8 mouse cellular contexts compared by ENCODE assay signal in genomic region chr17:5137936-5138335, GRCm38 (mm10).
A peak's percentile ranks its signal among the peaks of the same experiment; 100 is the strongest.
DNase-seq lines count a peak whose midpoint lies in the region; ATAC-seq and TF ChIP-seq lines count a peak whose summit lies in the region.

No protein-coding gene starts in this region.

- no peak for TF ChIP-seq POLR2A in myocyte (IDR thresholded peaks at IDR 0.05; ENCODE audit: insufficient read length, low read depth)

- no peaks in the 10 kb centered on the region for H3K36me3 ChIP-seq in lung, postnatal 0 days (ENCODE audit: insufficient read depth, low read length)
- no peaks in the 10 kb centered on the region; the same call in 1 of the 2 replicates for H3K36me3 ChIP-seq in embryonic facial prominence, embryonic 15.5 days
- no peaks in the 10 kb centered on the region for H3K36me3 ChIP-seq in myocyte (ENCODE audit: control insufficient read depth, insufficient read depth)

- H3K4me2 ChIP-seq in lung, postnatal 0 days (replicated peaks; ENCODE audit: low read depth, low read length) = no peak overlapping the region
- H3K4me2 ChIP-seq in embryonic facial prominence, embryonic 15.5 days (replicated peaks) = no peak overlapping the region
- peak overlapping the region; percentile 84 for H3K4me2 ChIP-seq in myocyte (ENCODE audit: low read depth)

- peaks cover 36% of the 10 kb centered on the region for H3K79me2 ChIP-seq in myocyte (ENCODE audit: control insufficient read depth, insufficient read depth)

- H3K4me1 ChIP-seq in lung, postnatal 0 days (ENCODE audit: insufficient read depth, low read depth, low read length) = peaks cover 13% of the 10 kb centered on the region; the same call in 1 of the 2 replicates
- H3K4me1 ChIP-seq in embryonic facial prominence, embryonic 15.5 days = peaks cover 27% of the 10 kb centered on the region

- WGBS in lung, postnatal 0 days = 60% methylated on average over 3 of the region's 3 CpGs
- 61% methylated on average over 3 of the region's 3 CpGs for WGBS in embryonic facial prominence, embryonic 15.5 days

- H3K9me3 ChIP-seq in lung, postnatal 0 days (ENCODE audit: low read length) = no peaks in the 10 kb centered on the region
- H3K9me3 ChIP-seq in embryonic facial prominence, embryonic 15.5 days (replicated peaks) = no peaks in the 10 kb centered on the region

- 0 out of 2 replicates have a peak overlapping the region, but pooled peaks have one; percentile 11 for H3K27ac ChIP-seq in lung, postnatal 0 days (ENCODE audit: low read length)
- H3K27ac ChIP-seq in embryonic facial prominence, embryonic 15.5 days (replicated peaks) = peak overlapping the region; percentile 63; the same call in 1 of the 2 replicates

- no peak for DNase-seq in lung, postnatal 0 days (ENCODE audit: low spot score)
- DNase-seq in lung, postnatal 10 days = no peak
- peak; percentile 79 to 81 for DNase-seq in kidney, adult 8-10 months
- no peak for DNase-seq in urinary bladder, postnatal 25 days (ENCODE audit: low spot score)
- no peak for DNase-seq in ovary, postnatal 36 days (ENCODE audit: low spot score)

- TF ChIP-seq EP300 in lung, postnatal 0 days (IDR thresholded peaks at IDR 0.05) = no peak

- no peaks in the 10 kb centered on the region for H3K27me3 ChIP-seq in lung, postnatal 0 days (replicated peaks; ENCODE audit: insufficient read depth, low read length)
- H3K27me3 ChIP-seq in embryonic facial prominence, embryonic 15.5 days = no peaks in the 10 kb centered on the region
- no peaks in the 10 kb centered on the region for H3K27me3 ChIP-seq in myocyte (ENCODE audit: control insufficient read depth, insufficient read depth, insufficient read length)

- H3K9ac ChIP-seq in lung, postnatal 0 days (replicated peaks; ENCODE audit: low read depth) = no peak overlapping the region
- H3K9ac ChIP-seq in embryonic facial prominence, embryonic 15.5 days = no peak overlapping the region

- H3K4me3 ChIP-seq in lung, postnatal 0 days (ENCODE audit: low read depth, low read length) = no peak overlapping the region
- H3K4me3 ChIP-seq in embryonic facial prominence, embryonic 15.5 days (replicated peaks) = no peak overlapping the region
- H3K4me3 ChIP-seq in myocyte = no peak overlapping the region

- no peak overlapping the region for H3ac ChIP-seq in myocyte (ENCODE audit: control insufficient read depth, insufficient read length)

- no peak for ATAC-seq in lung, postnatal 0 days
- no peak for ATAC-seq in embryonic facial prominence, embryonic 15.5 days (ENCODE audit: insufficient number of reproducible peaks, low FRiP score, low TSS enrichment, low read depth)
- ATAC-seq in granulocyte monocyte progenitor cell, adult 5-6 weeks (replicated peaks; ENCODE audit: poor library complexity, severe bottlenecking) = no peak

- TF ChIP-seq CTCF in lung, postnatal 0 days (IDR thresholded peaks at IDR 0.05) = no peak

TF ChIP-seq in myocyte, 11 proteins besides CTCF, POLR2A, EP300 and RAD21:
- no peak for TF ChIP-seq CEBPB (IDR thresholded peaks at IDR 0.05; ENCODE audit: insufficient read depth, poor library complexity, severe bottlenecking)

Comparison
In these comparisons a context has a peak if more than half of its experiments do, and no peak if none do; other contexts are left out.
1. DNase-seq: peak in kidney, adult 8-10 months (2 of 2); none in lung, postnatal 0 days (single experiment), lung, postnatal 10 days (single experiment), urinary bladder, postnatal 25 days (single experiment) and ovary, postnatal 36 days (single experiment).